Comparison of ENCODE assay signal across 13 mouse cellular contexts in genomic region chr7:27118033-27118511, GRCm38 (mm10). TPM values are rescaled to one million over a fixed set of nuclear protein-coding genes. Genes with fewer than 3 reads are reported as not detected.
DNase-seq lines count a peak whose midpoint lies in the region; ATAC-seq lines count a peak whose summit lies in the region.
"Had no signal": no experiment of that assay in that cellular context is flagged by ENCODE, and none has a peak within 500 bp of the region (broad histone marks: within the 10 kb centered on the region; RNA-seq: fewer than 3 reads in every experiment).

No protein-coding gene starts in this region.

- intact Hi-C loops in heart, postnatal 14 days (cut with DNase I) = no loop called here
- intact Hi-C loops in left cerebral cortex, postnatal 14 days (cut with DNase I) = no loop called here

- no peaks in the 10 kb centered on the region for H3K4me1 ChIP-seq in kidney, embryonic 14.5 days (ENCODE audit: control insufficient read depth, insufficient read depth, low read length)
- no peaks in the 10 kb centered on the region for H3K4me1 ChIP-seq in forebrain, embryonic 14.5 days (ENCODE audit: control insufficient read depth, insufficient read depth, low read length)

- no peak overlapping the region for H3K4me3 ChIP-seq in kidney, embryonic 14.5 days (ENCODE audit: low read length)
- H3K4me3 ChIP-seq in forebrain, embryonic 14.5 days (ENCODE audit: low read depth, low read length) = no peak overlapping the region

- WGBS in kidney, embryonic 14.5 days = 72% methylated on average over 4 of the region's 4 CpGs
- 67% methylated on average over 4 of the region's 4 CpGs for WGBS in forebrain, embryonic 14.5 days

- H3K36me3 ChIP-seq in kidney, embryonic 14.5 days (ENCODE audit: control insufficient read depth, insufficient read depth, low read length) = no peaks in the 10 kb centered on the region
- H3K36me3 ChIP-seq in forebrain, embryonic 14.5 days (ENCODE audit: control insufficient read depth, insufficient read depth, low read length) = no peaks in the 10 kb centered on the region

- H3K9ac ChIP-seq in kidney, embryonic 14.5 days (ENCODE audit: low read depth, low read length) = no peak overlapping the region
- H3K9ac ChIP-seq in forebrain, embryonic 14.5 days (ENCODE audit: low read length) = no peak overlapping the region

- no peaks in the 10 kb centered on the region for H3K9me3 ChIP-seq in kidney, embryonic 14.5 days (ENCODE audit: control insufficient read depth, low read length)
- no peaks in the 10 kb centered on the region for H3K9me3 ChIP-seq in forebrain, embryonic 14.5 days (replicated peaks; ENCODE audit: control insufficient read depth, low read length)

- H3K27ac ChIP-seq in kidney, embryonic 14.5 days (ENCODE audit: low read depth, low read length) = no peak overlapping the region
- H3K27ac ChIP-seq in forebrain, embryonic 14.5 days (ENCODE audit: low read depth, low read length) = no peak overlapping the region

- ATAC-seq in kidney, embryonic 14.5 days (ENCODE audit: low FRiP score, low TSS enrichment) = peak; percentile 71; the same call in 1 of the 2 replicates
- no peak for ATAC-seq in forebrain, embryonic 14.5 days

- no peaks in the 10 kb centered on the region for H3K27me3 ChIP-seq in kidney, embryonic 14.5 days (ENCODE audit: control insufficient read depth, insufficient read depth, low read length)
- H3K27me3 ChIP-seq in forebrain, embryonic 14.5 days (replicated peaks; ENCODE audit: control insufficient read depth, insufficient read depth, low read length) = no peaks in the 10 kb centered on the region

- DNase-seq in heart, adult 11 months = peak; percentile 97
- no peak for DNase-seq in heart, postnatal 14 days
- peak; percentile 35 for DNase-seq in ZHBTc4 (ENCODE audit: low read depth, low spot score)
- peak; percentile 86 for DNase-seq in lung, postnatal 36 days
- no peak for DNase-seq in forebrain, embryonic 14.5 days (ENCODE audit: low spot score)
- no peak for DNase-seq in layer of hippocampus, adult 18-20 months (ENCODE audit: low spot score in 2 of 2)
- no peak for DNase-seq in left cerebral cortex, postnatal 14 days (ENCODE audit: low spot score in 2 of 2)

- no peak overlapping the region for H3K4me2 ChIP-seq in kidney, embryonic 14.5 days (replicated peaks; ENCODE audit: low read depth, low read length)
- H3K4me2 ChIP-seq in forebrain, embryonic 14.5 days (ENCODE audit: low read length) = no peak overlapping the region

RNA-seq across cellular contexts. Expression of gene Cyp2f2, which starts 1.6 kb away (rescaled TPM):
- 10 to 100 TPM in 1 of 2 experiments, under 1 TPM in 1; 0.12 to 25.5 TPM for total RNA-seq in heart, postnatal 14 days (2021)
- not detected in 2 replicates for polyA plus RNA-seq in kidney, embryonic 14.5 days (2014; fragmentation: Nextera tagmentation; extraction: Ambion mirVana)
- not detected in 2 replicates for polyA plus RNA-seq in forebrain, embryonic 14.5 days (2014; fragmentation: Nextera tagmentation; extraction: Ambion mirVana)
- not detected for total RNA-seq in layer of hippocampus, adult 18-20 months (2021)
- total RNA-seq in left cerebral cortex, postnatal 14 days (2021) = under 1 TPM; 0.23 to 0.86 TPM
- total RNA-seq: layer of hippocampus, postnatal 14 days; megakaryocyte progenitor cell, adult 5-6 weeks had no signal
- polyA plus RNA-seq: neural tube, embryonic 14.5 days had no signal

RNA-seq across cellular contexts. Expression of gene Cyp2t4, which starts 35.4 kb away (rescaled TPM):
- total RNA-seq in heart, postnatal 14 days (2021) = not detected
- not detected in 2 replicates for polyA plus RNA-seq in kidney, embryonic 14.5 days (2014; fragmentation: Nextera tagmentation; extraction: Ambion mirVana)
- 0.28 TPM in 1 of 2 replicates, not detected in the other for polyA plus RNA-seq in forebrain, embryonic 14.5 days (2014; fragmentation: Nextera tagmentation; extraction: Ambion mirVana)
- not detected for total RNA-seq in layer of hippocampus, adult 18-20 months (2021)
- not detected for total RNA-seq in left cerebral cortex, postnatal 14 days (2021)
- total RNA-seq: layer of hippocampus, postnatal 14 days; megakaryocyte progenitor cell, adult 5-6 weeks had no signal
- polyA plus RNA-seq: cortical plate, adult 2 months; heart, postnatal 0 days had no signal

RNA-seq across cellular contexts. Expression of gene Egln2, which starts 48.5 kb away (rescaled TPM):
- 10 to 100 TPM; 60.1 to 60.6 TPM for total RNA-seq in heart, postnatal 14 days (2021)
- 33.1 and 37.8 TPM in 2 replicates for polyA plus RNA-seq in kidney, embryonic 14.5 days (2014; fragmentation: Nextera tagmentation; extraction: Ambion mirVana)
- 42.2 and 54.2 TPM in 2 replicates for polyA plus RNA-seq in forebrain, embryonic 14.5 days (2014; fragmentation: Nextera tagmentation; extraction: Ambion mirVana)
- 100 to 1,000 TPM; 106 to 110 TPM for total RNA-seq in layer of hippocampus, adult 18-20 months (2021)
- 100 to 1,000 TPM in 1 of 2 experiments, 10 to 100 TPM in 1; 90.8 to 100 TPM for total RNA-seq in left cerebral cortex, postnatal 14 days (2021)

Comparison
In these comparisons a context has a peak if more than half of its experiments do, and no peak if none do; other contexts are left out.
1. DNase-seq: peak in heart, adult 11 months (single experiment), ZHBTc4 (single experiment) and lung, postnatal 36 days (single experiment); none in heart, postnatal 14 days (0 of 2), forebrain, embryonic 14.5 days (single experiment), layer of hippocampus, adult 18-20 months (0 of 2) and left cerebral cortex, postnatal 14 days (0 of 2).